Mouse (Mus musculus): ENCODE measurements around the gene Bag2. TPM values are rescaled to one million over a fixed set of nuclear protein-coding genes. Genes with fewer than 3 reads are reported as not detected.

Gene Bag2
- total and polyA plus RNA-seq, 2 experiments from 2014 or later = 12.8 to 28.1 TPM

- no peak overlapping the region for H3K9ac ChIP-seq (replicated peaks; ENCODE audit: low read length, poor library complexity, severe bottlenecking)
- no peaks in the 10 kb centered on the region for H3K4me1 ChIP-seq (ENCODE audit: insufficient read depth, low read length)
- H3K4me2 ChIP-seq (ENCODE audit: low read depth, low read length, poor library complexity, severe bottlenecking) = no peak overlapping the region
- WGBS = 84% methylated on average over 11 of the region's 11 CpGs
- no peak for TF ChIP-seq CTCF (IDR thresholded peaks at IDR 0.05)
- H3K36me3 ChIP-seq (ENCODE audit: insufficient read depth, low read length) = 0 out of 2 replicates have a peak, but pooled peaks cover 5% of the 10 kb centered on the region
- DNase-seq (ENCODE audit: low spot score) = no peak
- no peak overlapping the region for H3K4me3 ChIP-seq (ENCODE audit: low read depth, low read length)
- H3K27ac ChIP-seq (ENCODE audit: low read depth, low read length) = no peak overlapping the region
- no peaks in the 10 kb centered on the region for H3K27me3 ChIP-seq (ENCODE audit: insufficient read depth, low read length)
- ATAC-seq (ENCODE audit: low FRiP score) = no peak
- H3K9me3 ChIP-seq (ENCODE audit: low read length) = no peaks in the 10 kb centered on the region
Measured at GRCm38 (mm10) chr1:33765468-33766080, 8.0 kb upstream of the Bag2 start.

GRCm38 (mm10) chr1:33763826-33764225 lies 6.2 kb upstream of the Bag2 start:
- DNase-seq (ENCODE audit: low spot score) = no peak
- no peaks in the 10 kb centered on the region for H3K36me3 ChIP-seq (ENCODE audit: insufficient read depth, low read length)
- no peaks in the 10 kb centered on the region for H3K4me1 ChIP-seq (ENCODE audit: insufficient read depth, low read length)
- H3K4me2 ChIP-seq (ENCODE audit: low read depth, low read length, poor library complexity, severe bottlenecking) = no peak overlapping the region
- no peak overlapping the region for H3K9ac ChIP-seq (replicated peaks; ENCODE audit: low read length, poor library complexity, severe bottlenecking)
- no peak overlapping the region for H3K4me3 ChIP-seq (ENCODE audit: low read depth, low read length)
- no peak for ATAC-seq (ENCODE audit: low FRiP score)
- H3K27ac ChIP-seq (ENCODE audit: low read depth, low read length) = no peak overlapping the region
- TF ChIP-seq CTCF (IDR thresholded peaks at IDR 0.05) = no peak
- H3K27me3 ChIP-seq (ENCODE audit: insufficient read depth, low read length) = no peaks in the 10 kb centered on the region
- no peaks in the 10 kb centered on the region for H3K9me3 ChIP-seq (ENCODE audit: low read length)
- WGBS = 75% methylated on average over 2 of the region's 2 CpGs

- no peak for DNase-seq (ENCODE audit: low spot score)
- WGBS = 57% methylated on average over 4 of the region's 4 CpGs
- no peak overlapping the region for H3K27ac ChIP-seq (ENCODE audit: low read depth, low read length)
- H3K4me1 ChIP-seq (ENCODE audit: insufficient read depth, low read length) = no peaks in the 10 kb centered on the region; the same call in 1 of the 2 replicates
- no peak overlapping the region for H3K4me3 ChIP-seq (ENCODE audit: low read depth, low read length)
- no peak for ATAC-seq (ENCODE audit: low FRiP score)
- no peak for TF ChIP-seq CTCF (IDR thresholded peaks at IDR 0.05)
- no peak overlapping the region for H3K9ac ChIP-seq (replicated peaks; ENCODE audit: low read length, poor library complexity, severe bottlenecking)
- no peaks in the 10 kb centered on the region for H3K9me3 ChIP-seq (ENCODE audit: low read length)
- no peaks in the 10 kb centered on the region for H3K36me3 ChIP-seq (ENCODE audit: insufficient read depth, low read length)
- no peak overlapping the region for H3K4me2 ChIP-seq (ENCODE audit: low read depth, low read length, poor library complexity, severe bottlenecking)
- H3K27me3 ChIP-seq (ENCODE audit: insufficient read depth, low read length) = no peaks in the 10 kb centered on the region
Measured at GRCm38 (mm10) chr1:33758488-33758887, 893 bp upstream of the Bag2 start.

- Histone ChIP-seq H3K27me3 (ENCODE audit: insufficient read depth, low read length) (no peaks in the 10 kb centered on the region), H3K4me1 (ENCODE audit: insufficient read depth, low read length) (no peaks in the 10 kb centered on the region; the same call in 1 of the 2 replicates), H3K27ac (ENCODE audit: low read depth, low read length) (no peak overlapping the region), H3K4me3 (ENCODE audit: low read depth, low read length) (peak overlapping the region; percentile 65), H3K36me3 (ENCODE audit: insufficient read depth, low read length) (no peaks in the 10 kb centered on the region), H3K9ac (replicated peaks; ENCODE audit: low read length, poor library complexity, severe bottlenecking) (peak overlapping the region; percentile 80), H3K4me2 (ENCODE audit: low read depth, low read length, poor library complexity, severe bottlenecking) (peak overlapping the region; percentile 93), H3K9me3 (ENCODE audit: low read length) (no peaks in the 10 kb centered on the region)
- WGBS = 4% methylated on average over 14 of the region's 14 CpGs
- TF ChIP-seq CTCF (IDR thresholded peaks at IDR 0.05) = peak; percentile 14; the same call in 1 of the 2 replicates
- peak; percentile 59; the same call in 1 of the 2 replicates for ATAC-seq (ENCODE audit: low FRiP score)
- DNase-seq (ENCODE audit: low spot score) = peak; percentile 20
Measured at GRCm38 (mm10) chr1:33757033-33757413, 572 bp downstream of the Bag2 start.

- Histone ChIP-seq H3K4me1 (ENCODE audit: insufficient read depth, low read length) (no peaks in the 10 kb centered on the region; the same call in 1 of the 2 replicates), H3K9me3 (ENCODE audit: low read length) (no peaks in the 10 kb centered on the region), H3K4me3 (ENCODE audit: low read depth, low read length) (peak overlapping the region; percentile 65), H3K27ac (ENCODE audit: low read depth, low read length) (no peak overlapping the region), H3K27me3 (ENCODE audit: insufficient read depth, low read length) (no peaks in the 10 kb centered on the region), H3K9ac (replicated peaks; ENCODE audit: low read length, poor library complexity, severe bottlenecking) (no peak overlapping the region), H3K36me3 (ENCODE audit: insufficient read depth, low read length) (no peaks in the 10 kb centered on the region), H3K4me2 (ENCODE audit: low read depth, low read length, poor library complexity, severe bottlenecking) (peak overlapping the region; percentile 93)
- no peak for TF ChIP-seq CTCF (IDR thresholded peaks at IDR 0.05)
- ATAC-seq (ENCODE audit: low FRiP score) (no peak), DNase-seq (ENCODE audit: low spot score) (no peak)
- WGBS = 44% methylated on average over 18 of the region's 18 CpGs
Measured at GRCm38 (mm10) chr1:33756258-33757032, 1.1 kb downstream of the Bag2 start.

- Histone ChIP-seq H3K27ac (ENCODE audit: low read depth, low read length) (no peak overlapping the region), H3K36me3 (ENCODE audit: insufficient read depth, low read length) (no peaks in the 10 kb centered on the region), H3K9ac (replicated peaks; ENCODE audit: low read length, poor library complexity, severe bottlenecking) (no peak overlapping the region), H3K4me1 (ENCODE audit: insufficient read depth, low read length) (no peaks in the 10 kb centered on the region; the same call in 1 of the 2 replicates), H3K4me2 (ENCODE audit: low read depth, low read length, poor library complexity, severe bottlenecking) (no peak overlapping the region), H3K27me3 (ENCODE audit: insufficient read depth, low read length) (no peaks in the 10 kb centered on the region), H3K4me3 (ENCODE audit: low read depth, low read length) (no peak overlapping the region), H3K9me3 (ENCODE audit: low read length) (no peaks in the 10 kb centered on the region)
- DNase-seq (ENCODE audit: low spot score) (no peak), ATAC-seq (ENCODE audit: low FRiP score) (no peak)
- 84% methylated on average over 7 of the region's 7 CpGs for WGBS
- no peak for TF ChIP-seq CTCF (IDR thresholded peaks at IDR 0.05)
Measured at GRCm38 (mm10) chr1:33755799-33756198, 1.8 kb downstream of the Bag2 start.

Data from midbrain, postnatal 0 days (tissue).